Mouse (Mus musculus) left cerebral cortex, postnatal 10 days (tissue): ENCODE data around the gene Pou2f1. TPM values are rescaled to one million over a fixed set of nuclear protein-coding genes. Genes with fewer than 3 reads are reported as not detected.

Experiments used
- DNase-seq, 2 experiments: peaks; one replicate each; pipeline ENCODE4 v3.0.0; 2021 to 2022; ENCODE audit warnings: low spot score in 2 of 2, mixed read lengths in 1 of 2; ENCODE audit errors: extremely low spot score in 1 of 2
- intact Hi-C: fragments of 180-260 bp; cut with DNase I; formaldehyde crosslinking; loops from one replicate; pipeline ENCODE4 v1.15.1; 2025
- total RNA-seq, 2 experiments: library from RNA; stranded (reverse); gene quantifications; 2 replicates each; pipeline ENCODE4 v1.2.3; 2021

Gene Pou2f1
- total RNA-seq, 2 experiments from 2014 or later = 17.5 to 18.0 TPM

DNA sequence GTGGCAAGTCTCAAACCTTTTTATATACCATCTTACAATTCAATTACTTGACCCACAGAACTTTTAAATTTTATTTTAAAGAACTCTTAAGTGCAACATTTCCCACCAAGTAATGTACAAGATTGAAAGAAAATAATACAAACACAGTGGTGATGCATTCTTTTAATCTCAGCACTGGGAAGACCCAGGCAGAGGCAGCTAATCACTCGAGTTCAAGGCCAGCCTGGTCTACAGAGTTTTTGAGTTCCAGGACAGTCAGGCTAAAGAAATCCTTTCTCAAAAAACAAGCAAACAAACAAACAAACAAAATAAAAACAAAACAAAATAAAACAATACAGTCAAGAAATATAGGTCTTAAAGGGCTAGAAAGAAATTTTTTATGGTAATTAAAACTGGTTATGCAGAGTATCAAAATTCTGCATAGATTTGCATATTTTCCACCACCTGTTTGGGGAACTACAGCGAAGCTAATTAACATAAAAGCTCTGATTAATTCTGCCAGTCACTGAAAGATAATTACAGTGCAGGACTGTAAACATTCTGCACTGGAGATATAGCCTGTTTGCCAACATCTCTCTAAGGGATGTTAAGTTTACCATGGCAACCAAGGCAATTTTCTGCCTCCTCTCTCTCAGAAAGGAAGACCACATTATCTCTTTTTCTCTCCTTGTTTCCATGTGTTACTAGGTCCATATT, 88.6 kb downstream of the Pou2f1 start:
- peak in 1 of 2 experiments; percentile 30 for DNase-seq
- intact Hi-C loops = no loop called here

DNA sequence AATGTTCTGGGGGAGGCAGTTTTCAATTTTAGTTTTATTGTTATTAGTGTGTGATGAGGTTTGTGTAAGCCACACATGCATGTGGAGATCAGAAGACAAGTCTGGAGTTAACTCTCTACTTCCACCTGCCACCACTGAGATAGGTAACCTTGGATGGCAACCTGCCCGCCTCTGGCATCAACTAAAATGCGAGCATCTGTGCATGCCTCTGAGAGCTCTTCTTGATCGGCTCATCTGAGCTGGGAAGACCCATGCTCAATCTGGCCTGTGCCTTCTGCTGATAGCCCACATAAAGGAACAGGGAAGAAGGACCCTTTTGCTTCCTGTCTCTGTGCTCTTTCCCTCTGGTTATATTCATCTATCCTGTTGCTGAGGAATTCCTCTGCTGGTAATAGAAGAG, 93.0 kb downstream of the Pou2f1 start:
- intact Hi-C loops = no loop called here
- no peak for DNase-seq

DNA sequence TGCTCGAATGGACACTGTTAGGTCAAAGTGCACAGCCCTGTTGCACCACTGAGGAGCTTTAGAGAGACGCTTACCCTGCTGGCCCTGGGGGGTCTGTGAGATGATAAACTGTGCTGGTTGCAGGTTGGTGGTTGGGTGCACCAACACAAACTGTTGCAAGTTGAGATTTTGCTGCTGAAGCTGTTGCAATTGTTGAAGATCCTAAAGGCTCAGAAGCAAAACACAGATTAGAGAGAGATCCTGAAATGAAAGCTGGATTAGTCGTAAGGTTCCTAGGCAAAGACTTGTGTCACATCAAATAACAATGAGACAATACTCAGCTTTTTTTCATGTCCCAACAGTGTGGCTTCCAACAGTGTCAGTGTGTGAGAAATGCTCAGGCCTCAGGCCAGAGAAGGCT, 93.7 kb downstream of the Pou2f1 start:
- DNase-seq = no peak
- intact Hi-C loops = no loop called here

GRCm38 (mm10) chr1:165908153-165908552, 94.3 kb downstream of the Pou2f1 start:
- intact Hi-C loops = no loop called here
- DNase-seq = no peak

DNA sequence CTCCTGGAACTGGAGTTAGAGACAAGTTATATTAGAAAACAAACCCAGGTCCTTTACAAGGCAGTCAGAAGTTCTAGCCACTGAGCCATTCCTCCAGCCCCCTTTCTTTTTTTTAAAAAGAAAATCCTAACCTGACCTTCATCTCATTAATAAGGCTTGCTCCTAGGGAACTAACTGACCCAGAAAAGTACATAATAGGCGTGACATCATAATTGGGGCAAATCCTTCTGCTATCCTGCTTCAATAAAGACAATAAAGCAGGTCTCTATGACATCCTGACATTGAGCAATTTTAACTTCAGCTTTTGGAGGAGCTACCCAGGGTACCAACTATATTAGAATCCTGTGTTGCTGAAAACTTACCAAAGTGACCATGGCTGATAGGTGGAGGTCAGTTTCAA, 98.9 kb downstream of the Pou2f1 start:
- no peak for DNase-seq
- intact Hi-C loops = no loop called here

GRCm38 (mm10) chr1:165891686-165892085, 110.8 kb downstream of the Pou2f1 start:
- no peak for DNase-seq
- intact Hi-C loops = no loop called here

DNA sequence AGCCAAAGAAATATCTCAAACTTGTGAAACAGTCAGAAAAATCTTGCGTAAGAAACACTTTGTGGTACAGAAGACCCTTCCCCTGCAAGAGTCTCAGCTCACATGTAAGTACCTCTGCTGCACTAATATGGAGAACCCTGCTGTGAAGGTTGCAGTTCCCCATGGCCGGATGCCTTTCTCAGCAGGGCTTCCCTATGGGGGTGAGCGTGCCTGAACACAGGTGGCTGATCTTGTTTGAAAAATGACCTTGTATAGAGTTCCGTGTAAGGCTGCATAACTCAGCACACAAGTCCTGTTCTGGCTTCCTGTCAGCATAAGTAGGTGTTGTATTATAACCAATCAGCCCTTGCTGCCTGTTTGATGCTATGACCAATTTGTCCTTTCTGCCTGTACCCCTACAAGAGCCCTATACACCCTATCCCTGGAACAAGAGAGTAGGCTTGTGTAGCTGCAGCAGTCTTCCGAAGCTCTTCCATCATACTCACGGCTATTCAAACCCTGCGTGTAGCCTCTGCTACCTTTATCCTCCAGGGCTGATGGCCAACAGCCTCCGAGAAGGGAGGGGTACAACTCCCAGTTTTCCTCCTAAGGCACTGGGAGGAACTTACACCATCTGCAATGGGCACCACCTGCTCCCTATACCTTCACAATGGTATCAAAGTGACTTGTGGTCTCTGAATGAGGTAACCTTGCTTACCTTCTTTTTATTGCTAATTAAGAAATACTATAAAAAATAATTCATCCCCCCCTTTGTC, 120.2 kb downstream of the Pou2f1 start:
- DNase-seq = no peak
- intact Hi-C loops = no loop called here

DNA sequence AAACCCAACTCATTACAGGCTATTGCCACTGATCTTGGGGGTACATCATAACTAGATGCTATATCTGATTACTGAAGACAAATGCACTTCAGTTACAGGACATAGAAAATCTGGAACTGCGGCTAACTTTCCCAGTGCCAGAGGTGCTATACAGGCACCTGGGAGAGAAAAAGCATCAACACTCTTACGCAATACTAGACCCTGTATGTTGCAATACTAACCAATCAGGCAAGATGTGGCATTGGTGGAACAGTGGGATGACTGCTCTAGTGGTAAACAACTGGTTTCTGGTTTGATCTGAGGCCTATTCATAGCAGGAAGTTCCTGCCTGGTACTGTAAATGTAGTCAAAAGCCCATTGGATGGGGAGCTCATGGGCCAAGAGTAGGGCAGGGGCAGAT, 123.7 kb downstream of the Pou2f1 start:
- intact Hi-C loops = no loop called here
- DNase-seq = no peak

GRCm38 (mm10) chr1:165875520-165876284, 126.8 kb downstream of the Pou2f1 start:
- intact Hi-C loops = no loop called here
- DNase-seq = no peak

- DNase-seq = no peak
- intact Hi-C loops = no loop called here
These were observed 127.8 kb downstream of the Pou2f1 start for GRCm38 (mm10) chr1:165874645-165875044.

DNA sequence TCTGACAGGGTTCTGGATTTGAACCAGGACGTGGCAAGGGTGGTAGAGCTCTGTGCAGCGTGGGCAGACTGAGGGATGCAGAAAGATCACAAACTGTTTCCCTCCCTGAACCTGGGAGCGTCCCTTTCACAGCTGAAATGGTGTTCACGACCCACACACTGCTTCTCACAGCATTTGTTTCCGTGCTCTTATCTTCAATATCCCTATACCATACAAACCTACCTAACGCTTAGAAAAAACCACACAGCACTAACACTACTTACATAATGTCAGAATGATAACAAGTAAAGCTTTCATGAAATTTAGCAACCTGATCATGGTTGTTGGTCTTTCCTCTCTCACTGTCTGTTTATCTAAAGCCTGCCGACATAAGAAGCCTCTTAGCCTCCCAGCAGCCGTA, 133.8 kb downstream of the Pou2f1 start:
- intact Hi-C loops = no loop called here
- DNase-seq = no peak

DNA sequence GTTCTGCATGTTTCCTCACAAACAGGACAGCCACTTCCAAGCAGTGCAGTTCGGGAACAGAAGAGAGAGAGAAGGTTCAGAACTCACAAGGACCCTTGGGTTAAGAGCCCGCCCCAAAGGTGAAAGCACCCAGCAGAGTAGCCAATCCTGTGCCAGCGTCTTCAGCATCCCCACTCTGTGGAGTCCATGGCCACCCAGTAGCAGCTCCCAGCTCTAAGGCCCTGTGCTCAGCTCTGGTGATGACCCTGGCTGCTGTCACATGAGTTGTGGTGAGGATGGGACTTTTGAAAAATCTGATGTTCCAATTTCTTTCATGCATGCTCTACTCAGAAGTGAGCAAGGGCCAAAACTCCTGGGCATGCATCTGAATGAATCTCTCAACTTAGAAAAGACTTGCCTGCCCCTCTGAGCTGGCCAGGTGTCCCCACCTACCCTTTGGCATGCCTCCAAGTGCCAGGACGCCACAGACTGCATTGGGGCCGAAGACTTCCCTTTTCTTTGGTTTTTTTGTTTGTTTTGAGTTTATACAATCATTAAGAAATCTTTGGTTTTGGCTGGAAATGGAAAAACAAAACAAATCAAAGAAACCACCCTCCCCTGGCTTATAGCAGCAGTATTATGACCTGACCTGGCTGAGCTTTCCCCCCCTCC, 135.7 kb downstream of the Pou2f1 start:
- intact Hi-C loops = no loop called here
- DNase-seq = no peak

DNA sequence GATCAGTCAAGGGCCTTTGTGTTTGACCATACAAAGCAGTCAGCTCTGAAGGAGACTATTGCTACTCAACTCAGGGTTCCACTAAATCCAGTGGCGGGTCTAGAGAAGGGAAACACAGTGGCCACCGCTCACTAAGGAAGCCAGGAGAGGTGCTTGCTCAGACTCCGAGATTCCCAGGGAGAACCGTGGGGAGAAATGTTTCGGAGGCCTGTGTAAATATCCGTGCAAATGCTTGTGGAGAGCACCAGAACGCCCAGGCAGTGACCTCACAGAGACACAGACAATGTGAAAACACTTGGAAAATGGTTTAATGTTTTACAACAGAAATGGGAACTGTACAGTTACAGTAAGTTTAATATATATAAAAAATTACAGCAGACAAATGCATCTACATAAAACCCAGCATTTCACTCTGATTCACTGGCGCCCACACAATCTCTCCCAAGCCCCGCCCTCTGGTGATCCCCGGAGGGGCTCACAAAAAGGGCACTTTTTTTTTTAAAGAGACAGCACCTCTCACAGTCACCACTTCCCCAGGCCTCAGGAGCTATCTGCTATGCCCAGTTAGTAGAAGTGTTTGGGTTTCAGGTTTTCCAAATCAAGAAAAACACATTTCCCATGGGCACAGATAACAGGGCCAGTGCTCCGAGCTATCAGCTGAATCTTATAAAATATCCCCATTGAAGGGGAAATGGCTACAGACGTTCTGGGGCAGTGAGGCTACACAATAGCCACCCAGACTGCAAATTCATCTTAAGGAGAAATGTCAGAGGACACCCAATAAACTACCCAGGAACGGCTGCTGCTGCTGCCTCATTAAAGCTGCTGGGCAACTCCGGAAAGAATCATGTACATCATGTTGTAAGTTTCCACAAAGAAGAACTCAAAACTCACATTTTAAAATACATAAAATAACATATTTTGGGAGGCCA, 137.3 kb downstream of the Pou2f1 start:
- DNase-seq = no peak
- intact Hi-C loops = no loop called here

DNA sequence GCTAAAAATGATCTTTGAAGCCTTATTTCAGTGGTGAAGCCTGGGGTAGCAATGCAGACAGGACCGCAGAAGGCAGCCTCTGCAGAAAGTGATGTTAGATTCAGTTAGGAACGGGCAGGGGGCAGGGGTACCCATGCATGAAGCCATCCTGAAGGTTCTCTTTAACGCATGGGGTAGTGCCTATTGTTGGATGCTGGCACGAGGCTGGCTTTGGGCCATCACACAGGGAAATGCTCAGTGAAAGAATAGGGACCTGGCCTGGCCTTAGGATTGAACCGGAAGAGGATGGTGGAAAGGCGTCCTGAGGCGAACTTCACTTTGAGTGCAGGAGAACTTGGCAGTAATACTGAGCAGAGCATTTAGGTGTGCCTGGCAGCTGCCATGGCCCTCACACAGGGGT, 140.4 kb downstream of the Pou2f1 start:
- DNase-seq = no peak
- intact Hi-C loops = no loop called here

GRCm38 (mm10) chr1:165861235-165861609, 141.3 kb downstream of the Pou2f1 start:
- DNase-seq = no peak
- intact Hi-C loops = no loop called here

- DNase-seq = no peak
- intact Hi-C loops = no loop called here
These were observed 141.9 kb downstream of the Pou2f1 start for GRCm38 (mm10) chr1:165860373-165861234.

DNA sequence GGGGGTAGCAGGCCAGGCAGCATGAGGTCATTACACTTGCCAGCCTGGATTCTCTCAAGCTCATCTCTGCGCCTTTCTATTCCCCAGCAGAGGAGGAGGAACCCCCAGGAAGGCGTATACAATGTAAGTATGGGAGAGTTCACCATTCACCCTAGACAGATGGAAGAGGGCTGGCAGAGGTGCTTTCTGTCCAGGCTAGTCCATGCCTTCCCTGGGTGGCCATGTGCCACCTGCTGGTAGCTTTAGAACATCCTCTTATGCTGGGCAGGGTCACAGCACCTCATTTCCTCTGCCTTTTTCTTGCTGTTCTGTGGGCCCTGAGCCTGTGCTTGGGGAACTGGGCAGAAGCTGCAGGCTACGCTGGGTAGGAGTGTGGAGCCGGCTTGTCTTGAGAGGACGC, 144.1 kb downstream of the Pou2f1 start:
- DNase-seq = no peak
- intact Hi-C loops = loop anchor here (5.0 kb wide), 1 partner anchor 76 kb away; no protein-coding TSS in a partner anchor
